ENCODE assay signal across 8 mouse cellular contexts in genomic region chr3:135438913-135439531, GRCm38 (mm10). TPM values are rescaled to one million over a fixed set of nuclear protein-coding genes. Genes with fewer than 3 reads are reported as not detected.
DNase-seq lines count a peak whose midpoint lies in the region; ATAC-seq and TF ChIP-seq lines count a peak whose summit lies in the region.

No protein-coding gene starts in this region.

- peak overlapping the region; percentile 89 for H3K4me2 ChIP-seq in forebrain, embryonic 15.5 days (replicated peaks)
- peak overlapping the region; percentile 60 for H3K4me2 ChIP-seq in lung, embryonic 15.5 days

- H3K9ac ChIP-seq in forebrain, embryonic 15.5 days (replicated peaks), result peak overlapping the region; percentile 95
- peak overlapping the region; percentile 95 for H3K9ac ChIP-seq in lung, embryonic 15.5 days

- H3K9me3 ChIP-seq in G1E (replicated peaks), result no peaks in the 10 kb centered on the region
- H3K9me3 ChIP-seq in forebrain, embryonic 15.5 days, result no peaks in the 10 kb centered on the region
- H3K9me3 ChIP-seq in lung, embryonic 15.5 days, result no peaks in the 10 kb centered on the region

- peak overlapping the region; percentile 100 for H3K27ac ChIP-seq in forebrain, embryonic 15.5 days (replicated peaks)
- H3K27ac ChIP-seq in lung, embryonic 15.5 days, result peak overlapping the region; percentile 100
- peak overlapping the region; percentile 92 for H3K27ac ChIP-seq in olfactory bulb, adult 2 months (ENCODE audit: insufficient read depth, low read depth, low read length)

- H3K36me3 ChIP-seq in G1E (replicated peaks), result peaks cover 41% of the 10 kb centered on the region
- peaks cover 2% of the 10 kb centered on the region; the same call in 1 of the 2 replicates for H3K36me3 ChIP-seq in forebrain, embryonic 15.5 days
- peaks cover 4% of the 10 kb centered on the region; the same call in 1 of the 2 replicates for H3K36me3 ChIP-seq in lung, embryonic 15.5 days

- ATAC-seq in G1E (ENCODE audit: extremely low read depth, insufficient number of reproducible peaks, low FRiP score, poor library complexity, severe bottlenecking), result peak; percentile 26
- peak; percentile 62 for ATAC-seq in forebrain, embryonic 15.5 days (replicated peaks)
- ATAC-seq in lung, embryonic 15.5 days (ENCODE audit: borderline replicate concordance, extremely low read depth, low FRiP score, low TSS enrichment), result peak; percentile 73

- DNase-seq in G1E (ENCODE audit: low spot score), result peak; percentile 62
- peak; percentile 88 for DNase-seq in cerebellum, adult 11-12 months
- peak; percentile 81 for DNase-seq in heart, postnatal 25 days (ENCODE audit: low spot score)
- DNase-seq in layer of hippocampus, adult 8-10 months (ENCODE audit: low spot score in 2 of 2), result peak; percentile 51 to 68
- peak; percentile 84 to 89 for DNase-seq in thymus, adult 18-20 months

- 0% methylated on average over 59 of the region's 76 CpGs for WGBS in forebrain, embryonic 15.5 days
- under 1% methylated on average over 48 of the region's 76 CpGs for WGBS in lung, embryonic 15.5 days
- WGBS in olfactory bulb, adult 2 months, result under 1% methylated on average over 61 of the region's 76 CpGs

- no peaks in the 10 kb centered on the region for H3K27me3 ChIP-seq in G1E (ENCODE audit: insufficient read depth, low read length)
- H3K27me3 ChIP-seq in forebrain, embryonic 15.5 days, result no peaks in the 10 kb centered on the region
- no peaks in the 10 kb centered on the region for H3K27me3 ChIP-seq in lung, embryonic 15.5 days

- H3K4me3 ChIP-seq in G1E (ENCODE audit: low read depth, low read length), result peak overlapping the region; percentile 93
- peak overlapping the region; percentile 87 for H3K4me3 ChIP-seq in forebrain, embryonic 15.5 days
- H3K4me3 ChIP-seq in lung, embryonic 15.5 days, result peak overlapping the region; percentile 96
- H3K4me3 ChIP-seq in olfactory bulb, adult 2 months (ENCODE audit: insufficient read depth, low read depth, low read length), result peak overlapping the region; percentile 88

- TF ChIP-seq CTCF in G1E (IDR thresholded peaks at IDR 0.05; ENCODE audit: low read depth, low read length), result no peak
- TF ChIP-seq CTCF in olfactory bulb, adult 2 months (IDR thresholded peaks at IDR 0.05; ENCODE audit: insufficient read depth, low read depth, low read length), result no peak

- peaks cover 26% of the 10 kb centered on the region for H3K4me1 ChIP-seq in G1E (ENCODE audit: insufficient read depth, low read depth, low read length)
- peaks cover 44% of the 10 kb centered on the region for H3K4me1 ChIP-seq in forebrain, embryonic 15.5 days
- peaks cover 19% of the 10 kb centered on the region for H3K4me1 ChIP-seq in lung, embryonic 15.5 days
- H3K4me1 ChIP-seq in olfactory bulb, adult 2 months (ENCODE audit: control insufficient read depth, insufficient read depth, low read length), result no peaks in the 10 kb centered on the region

- intact Hi-C loops in heart, postnatal 25 days (cut with DNase I), result loop anchor here (1.0 kb wide), 1 partner anchor 16 kb away; the partner anchor contains the start of gene Cisd2

- TF ChIP-seq POLR2A in olfactory bulb, adult 2 months (IDR thresholded peaks at IDR 0.05; ENCODE audit: insufficient read depth, low read depth, low read length), result no peak; the same call in 1 of the 2 replicates

RNA-seq across cellular contexts. Expression of gene Ube2d3, which starts 1.1 kb away (rescaled TPM):
- total RNA-seq in G1E (2014; fragmentation: Nextera tagmentation) (1,026 and 1,239 TPM in 2 replicates), G1E (2017) (547 and 623 TPM in 2 replicates)
- polyA plus RNA-seq in G1E (2012), result 416 and 446 TPM in 2 replicates
- polyA plus RNA-seq in forebrain, embryonic 15.5 days (2015; fragmentation: Nextera tagmentation; extraction: Ambion mirVana), result 384 and 388 TPM in 2 replicates
- 100 to 1,000 TPM; 338 to 361 TPM for total RNA-seq in heart, postnatal 25 days (2021)
- total RNA-seq in layer of hippocampus, adult 8-10 months (2022), result 100 to 1,000 TPM; 227 to 254 (median 239) TPM
- 504 and 516 TPM in 2 replicates for polyA plus RNA-seq in lung, embryonic 15.5 days (2015; fragmentation: Nextera tagmentation; extraction: Ambion mirVana)
- 60.9 and 109 TPM in 2 replicates for polyA plus RNA-seq in olfactory bulb, adult 2 months (2012; ENCODE audit: insufficient read depth, insufficient read length, low replicate concordance, missing spikeins)

RNA-seq across cellular contexts. Expression of gene Cisd2, which starts 15.3 kb away (rescaled TPM):
- total RNA-seq in G1E (2014; fragmentation: Nextera tagmentation), result 42.9 and 43.1 TPM in 2 replicates
- total RNA-seq in G1E (2017), result 34.0 and 35.7 TPM in 2 replicates
- polyA plus RNA-seq in G1E (2012), result 16.9 and 18.3 TPM in 2 replicates
- polyA plus RNA-seq in forebrain, embryonic 15.5 days (2015; fragmentation: Nextera tagmentation; extraction: Ambion mirVana), result 65.4 and 71.4 TPM in 2 replicates
- total RNA-seq in heart, postnatal 25 days (2021), result 10 to 100 TPM; 50.2 to 54.3 TPM
- total RNA-seq in layer of hippocampus, adult 8-10 months (2022), result 10 to 100 TPM; 34.3 to 36.5 (median 35.5) TPM
- 62.4 and 66.1 TPM in 2 replicates for polyA plus RNA-seq in lung, embryonic 15.5 days (2015; fragmentation: Nextera tagmentation; extraction: Ambion mirVana)
- polyA plus RNA-seq in olfactory bulb, adult 2 months (2012; ENCODE audit: insufficient read depth, insufficient read length, low replicate concordance, missing spikeins), result not detected in 2 replicates

RNA-seq across cellular contexts. Expression of gene Manba, which starts 46.4 kb away (rescaled TPM):
- total RNA-seq in G1E (2014; fragmentation: Nextera tagmentation) (19.6 and 30.3 TPM in 2 replicates), G1E (2017) (19.0 and 23.7 TPM in 2 replicates)
- polyA plus RNA-seq in G1E (2012), result 2.0 and 2.9 TPM in 2 replicates
- 3.3 and 3.9 TPM in 2 replicates for polyA plus RNA-seq in forebrain, embryonic 15.5 days (2015; fragmentation: Nextera tagmentation; extraction: Ambion mirVana)
- 10 to 100 TPM; 18.4 to 18.8 TPM for total RNA-seq in heart, postnatal 25 days (2021)
- total RNA-seq in layer of hippocampus, adult 8-10 months (2022), result 10 to 100 TPM in 3 of 4 experiments, 1 to 10 TPM in 1; 9.6 to 16.1 (median 12.6) TPM
- 10.8 TPM in 2 replicates for polyA plus RNA-seq in lung, embryonic 15.5 days (2015; fragmentation: Nextera tagmentation; extraction: Ambion mirVana)
- not detected in 2 replicates for polyA plus RNA-seq in olfactory bulb, adult 2 months (2012; ENCODE audit: insufficient read depth, insufficient read length, low replicate concordance, missing spikeins)

Comparison
In these comparisons a context has a peak if more than half of its experiments do, and no peak if none do; other contexts are left out.
1. Peak in every context shown above with its lines: DNase-seq, ATAC-seq, H3K4me3 ChIP-seq and H3K27ac ChIP-seq.